Mouse (Mus musculus) regulatory T cell (primary cell): ENCODE results near the gene C1s1.
"Not testable (repeated sequence)": the region's sequence is repeated elsewhere in the genome, so short reads cannot be mapped to it uniquely, and the experiment has no call there.

ENCODE experiments used
- in situ Hi-C: fragments of 300-600 bp; cut with MboI, MseI; formaldehyde crosslinking; loops from one replicate; pipeline ENCODE4 v1.15.1; 2025; ENCODE audit warnings: high pct_unique_total_duplicates

C1s1 gene

GRCm38 (mm10) chr6:124512355-124512836, 29.8 kb downstream of the C1s1 start, which contains the start of gene C1ra:
Gene C1ra, plus strand, starts transcription at chr6:124512405.
- in situ Hi-C loops, result no loop called here

DNA sequence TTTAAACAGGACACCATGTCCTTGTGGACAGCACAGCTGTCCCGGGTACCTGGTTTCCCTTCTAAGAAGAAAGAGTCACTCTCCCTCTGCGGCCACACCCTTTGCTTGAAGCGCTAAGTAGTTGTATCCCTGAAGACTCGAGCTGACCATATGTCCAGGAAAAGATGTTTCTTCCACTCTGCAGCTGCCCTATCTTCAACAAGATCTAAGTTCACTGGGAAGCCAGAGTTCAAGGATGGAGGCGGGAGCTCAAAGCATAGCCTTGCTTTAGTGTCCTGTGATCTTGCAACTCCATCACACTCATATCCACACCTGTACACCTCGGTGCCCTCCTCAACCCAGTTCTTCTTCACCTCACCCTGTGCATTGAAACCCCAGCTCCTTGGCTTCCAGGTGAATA, 30.2 kb downstream of the C1s1 start:
- in situ Hi-C loops, result no loop called here

DNA sequence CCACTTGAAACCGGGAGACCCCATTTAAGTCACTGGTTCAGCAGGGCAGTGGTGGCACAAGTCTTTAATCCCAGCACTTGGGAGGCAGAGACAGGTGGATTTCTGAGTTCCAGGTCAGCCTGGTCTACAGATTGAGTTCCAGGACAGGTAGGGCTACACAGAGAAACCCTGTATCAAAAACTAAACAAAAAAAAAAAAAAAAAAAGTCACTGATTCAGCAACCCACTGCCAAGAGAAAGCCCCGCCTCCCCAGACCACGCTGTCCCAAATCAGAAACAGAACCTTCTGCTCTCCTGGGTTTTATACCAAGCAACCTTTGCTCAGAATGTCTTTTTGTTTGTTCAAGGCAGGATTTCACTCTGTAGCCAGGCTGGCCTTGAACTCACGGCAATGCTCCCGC, 33.0 kb downstream of the C1s1 start:
- in situ Hi-C loops, result not testable (repeated sequence)

- in situ Hi-C loops, result no loop called here
Measured at GRCm38 (mm10) chr6:124508292-124508691, 33.9 kb downstream of the C1s1 start.

DNA sequence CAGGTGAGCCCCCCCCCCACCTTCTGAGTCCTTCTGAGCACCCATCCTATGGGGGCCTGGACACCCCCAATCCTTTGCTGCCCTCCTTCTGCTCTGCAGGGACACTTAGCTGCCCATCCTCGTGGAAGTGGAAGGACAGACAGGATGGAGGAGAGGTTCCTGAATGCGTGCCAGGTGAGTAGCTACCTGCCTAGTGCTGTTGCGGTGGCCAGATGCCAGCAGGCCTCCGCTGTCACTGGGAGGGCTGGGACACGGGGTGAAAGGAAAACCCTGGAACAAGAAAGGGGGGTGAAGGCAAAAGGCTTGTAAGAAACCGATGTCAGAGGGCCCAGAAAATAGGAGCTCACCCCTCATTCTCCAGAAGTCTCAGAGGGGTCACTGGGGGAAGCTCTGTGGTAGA, 35.2 kb downstream of the C1s1 start:
- in situ Hi-C loops, result no loop called here

- in situ Hi-C loops, result no loop called here
Measured at GRCm38 (mm10) chr6:124505028-124505427, 37.1 kb downstream of the C1s1 start.

GRCm38 (mm10) chr6:124502021-124502420, 40.1 kb downstream of the C1s1 start:
- in situ Hi-C loops, result no loop called here

- in situ Hi-C loops, result no loop called here
Measured at GRCm38 (mm10) chr6:124501473-124501872, 40.7 kb downstream of the C1s1 start.

GRCm38 (mm10) chr6:124499914-124500566, 42.1 kb downstream of the C1s1 start:
- in situ Hi-C loops, result no loop called here

- in situ Hi-C loops, result no loop called here
Measured at GRCm38 (mm10) chr6:124496054-124496453, 46.1 kb downstream of the C1s1 start.

GRCm38 (mm10) chr6:124493886-124494285, 48.3 kb downstream of the C1s1 start:
- in situ Hi-C loops, result no loop called here

GRCm38 (mm10) chr6:124492842-124493561, 49.2 kb downstream of the C1s1 start, which contains the start of gene C1rl:
Gene C1rl, plus strand, starts transcription at chr6:124493113.
- in situ Hi-C loops, result no loop called here

- in situ Hi-C loops, result no loop called here
Measured at GRCm38 (mm10) chr6:124491427-124491826, 50.7 kb downstream of the C1s1 start.

DNA sequence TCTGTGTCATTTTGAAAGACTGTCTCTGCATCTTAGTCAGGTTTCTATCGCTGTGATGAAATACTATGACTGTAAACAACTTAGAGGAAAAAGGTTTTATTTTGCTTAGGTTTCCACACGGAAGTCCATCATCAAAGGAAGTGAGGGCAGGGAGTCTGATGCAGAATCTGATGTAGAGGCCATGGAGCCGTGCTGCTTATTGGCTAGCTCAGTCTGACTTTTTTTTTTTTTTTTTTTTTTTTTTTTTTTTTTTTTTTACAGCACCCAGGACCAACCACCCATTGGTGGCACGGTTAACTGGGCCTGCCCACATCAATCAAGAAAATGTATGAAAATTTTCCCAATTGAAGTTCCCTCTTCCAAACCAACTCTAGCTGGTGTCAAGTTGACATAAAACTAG, 53.2 kb downstream of the C1s1 start:
- in situ Hi-C loops, result no loop called here

DNA sequence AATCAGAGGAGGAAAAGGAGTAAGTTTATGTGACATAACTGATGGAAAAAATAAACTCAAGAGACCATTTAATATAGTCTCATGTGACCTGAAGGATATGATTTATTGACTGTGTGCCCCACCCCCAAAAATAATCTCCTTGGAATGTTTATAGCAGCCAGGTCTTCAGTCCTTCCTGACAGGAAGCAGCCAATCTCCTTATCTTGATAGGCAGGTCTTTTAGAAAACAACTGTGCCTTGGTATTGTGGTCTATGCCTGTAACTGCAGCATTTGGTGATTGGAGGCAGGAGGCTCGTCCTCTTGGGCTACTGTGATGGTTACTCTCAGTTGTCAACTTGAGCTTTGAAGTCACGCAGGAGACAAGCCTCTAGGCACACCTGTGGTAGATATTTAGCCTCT, 54.6 kb downstream of the C1s1 start:
- in situ Hi-C loops, result no loop called here

GRCm38 (mm10) chr6:124485414-124486144, 56.6 kb downstream of the C1s1 start:
- in situ Hi-C loops, result no loop called here

DNA sequence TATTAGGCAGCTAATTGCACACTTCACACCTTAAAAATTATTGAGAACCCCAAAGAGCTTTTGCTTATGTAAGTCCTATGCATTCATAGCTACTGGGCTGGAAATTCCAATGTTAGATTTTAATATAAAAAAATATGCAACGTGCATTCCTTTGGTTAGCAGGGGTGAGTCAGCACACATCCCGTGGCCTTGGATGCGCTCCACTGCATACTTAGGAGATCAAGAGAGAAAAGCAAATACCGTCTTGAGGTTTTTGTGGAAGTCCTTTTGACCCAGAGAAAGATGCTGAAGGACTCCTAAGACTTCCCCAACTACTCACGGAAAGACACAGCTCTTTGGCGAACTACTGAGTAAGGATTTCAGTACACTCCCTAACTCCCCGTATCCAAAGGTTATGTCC, 57.3 kb downstream of the C1s1 start:
- in situ Hi-C loops, result loop anchor here (5.0 kb wide), 1 partner anchor 277 kb away; no protein-coding TSS in a partner anchor

DNA sequence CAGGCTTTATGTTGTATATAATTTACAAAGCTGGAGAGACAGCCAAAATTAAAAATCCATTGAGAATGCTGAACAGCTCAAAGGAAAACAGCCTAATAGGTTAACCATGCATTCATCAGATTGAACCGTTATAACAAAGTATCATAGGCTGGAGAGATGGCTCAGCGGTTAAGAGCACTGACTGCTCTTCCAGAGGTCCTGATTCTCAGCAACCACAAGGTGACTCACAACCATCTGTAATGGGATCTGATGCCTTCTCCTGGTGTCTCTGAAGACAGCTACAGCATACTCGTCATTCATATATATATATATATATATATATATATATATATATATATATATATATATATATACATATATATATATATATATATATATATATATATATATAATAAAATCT, 58.3 kb downstream of the C1s1 start:
- in situ Hi-C loops, result loop anchor here (5.0 kb wide), 1 partner anchor 278 kb away; no protein-coding TSS in a partner anchor

GRCm38 (mm10) chr6:124481571-124481970, 60.6 kb downstream of the C1s1 start:
- in situ Hi-C loops, result loop anchor here (5.0 kb wide), 1 partner anchor 281 kb away; no protein-coding TSS in a partner anchor
